Mouse (Mus musculus): ENCODE measurements around the gene Platr17. TPM values are rescaled to one million over a fixed set of nuclear protein-coding genes. Genes with fewer than 3 reads are reported as not detected.
"Not testable (repeated sequence)": the region's sequence is repeated elsewhere in the genome, so short reads cannot be mapped to it uniquely, and the experiment has no call there.

Platr17 gene
- polyA plus RNA-seq, 1 experiment from 2014 or later: 0.55 TPM

DNA sequence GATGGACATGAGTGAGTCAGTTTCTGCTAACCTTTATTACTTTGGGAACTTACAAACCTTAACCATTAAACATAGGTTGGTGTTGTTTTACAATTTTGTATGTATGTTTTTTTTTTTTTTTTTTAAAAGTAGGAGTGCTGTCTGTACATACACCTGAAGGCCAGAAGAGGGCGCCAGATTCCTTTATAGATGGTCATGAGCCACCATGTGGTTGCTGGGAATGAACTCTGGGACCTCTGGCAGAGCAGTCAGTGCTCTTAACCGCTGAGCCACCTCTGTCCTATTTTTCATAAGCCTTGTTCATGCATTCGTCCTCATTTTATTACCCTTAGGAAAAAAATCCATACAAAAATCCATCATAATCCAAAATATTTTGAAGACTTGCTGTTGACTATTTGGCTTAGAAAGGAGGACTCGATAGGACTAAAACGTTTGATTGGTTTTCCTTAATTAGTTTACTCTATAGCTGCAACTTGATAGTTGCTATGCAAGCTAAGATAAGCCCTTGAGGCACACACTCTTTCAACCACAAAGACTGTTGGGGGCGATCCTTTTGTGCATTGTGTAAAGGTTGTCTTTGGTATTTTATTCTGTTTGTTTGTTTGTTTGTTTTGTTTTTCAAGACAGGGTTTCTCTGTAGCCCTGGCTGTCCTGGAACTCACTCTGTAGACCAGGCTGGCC lies 7.7 kb upstream of the Platr17 start:
- no peak overlapping the region for H3K9ac ChIP-seq (replicated peaks; ENCODE audit: low read depth)
- 37% methylated on average over 6 of the region's 6 CpGs for WGBS
- no peaks in the 10 kb centered on the region for H3K36me3 ChIP-seq (ENCODE audit: insufficient read depth, low read length)
- DNase-seq (ENCODE audit: low spot score) (peak; percentile 86), ATAC-seq (0 out of 2 replicates have a peak, but pooled peaks have one; percentile 32)
- TF ChIP-seq EP300 (IDR thresholded peaks at IDR 0.05) (no peak), CTCF (IDR thresholded peaks at IDR 0.05) (peak; percentile 77)
- H3K4me3 ChIP-seq (ENCODE audit: low read depth, low read length): no peak overlapping the region
- H3K27ac ChIP-seq (ENCODE audit: low read length): no peak overlapping the region
- no peaks in the 10 kb centered on the region for H3K4me1 ChIP-seq (ENCODE audit: insufficient read depth, low read depth, low read length)
- H3K9me3 ChIP-seq (ENCODE audit: low read length): no peaks in the 10 kb centered on the region
- no peak overlapping the region for H3K4me2 ChIP-seq (replicated peaks; ENCODE audit: low read depth, low read length)
- H3K27me3 ChIP-seq (replicated peaks; ENCODE audit: insufficient read depth, low read length): no peaks in the 10 kb centered on the region

DNA sequence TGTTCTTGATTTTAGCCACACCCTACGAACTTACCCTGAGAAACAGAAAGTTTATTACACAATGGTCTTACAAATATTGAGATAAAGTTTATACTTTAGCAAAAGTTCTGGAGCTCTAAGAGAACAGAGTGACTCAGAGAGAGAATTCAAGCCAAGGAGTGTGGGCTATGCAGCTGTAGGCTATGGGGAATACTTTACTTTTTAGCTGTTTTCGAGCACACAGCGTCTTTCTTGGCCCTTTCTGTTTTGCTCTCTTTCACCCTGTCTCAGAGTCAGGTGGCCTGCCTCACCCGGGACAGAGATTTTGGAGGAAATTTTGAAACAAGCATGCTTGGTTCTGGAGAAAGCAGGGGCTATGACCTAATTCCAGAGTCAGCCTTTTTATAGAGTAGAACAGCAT lies 6.7 kb upstream of the Platr17 start:
- not testable (repeated sequence) for H3K4me1 ChIP-seq (ENCODE audit: insufficient read depth, low read depth, low read length); H3K27me3 ChIP-seq (replicated peaks; ENCODE audit: insufficient read depth, low read length); ATAC-seq; H3K36me3 ChIP-seq (ENCODE audit: insufficient read depth, low read length); H3K9me3 ChIP-seq (ENCODE audit: low read length); H3K27ac ChIP-seq (ENCODE audit: low read length); H3K4me3 ChIP-seq (ENCODE audit: low read depth, low read length); H3K4me2 ChIP-seq (replicated peaks; ENCODE audit: low read depth, low read length); DNase-seq (ENCODE audit: low spot score); H3K9ac ChIP-seq (replicated peaks; ENCODE audit: low read depth)
- WGBS: 82% methylated on average over 4 of the region's 4 CpGs

GRCm38 (mm10) chr17:33899642-33900041 lies 5.3 kb upstream of the Platr17 start:
- no peak for ATAC-seq
- no peak overlapping the region for H3K4me2 ChIP-seq (replicated peaks; ENCODE audit: low read depth, low read length)
- TF ChIP-seq CTCF (IDR thresholded peaks at IDR 0.05) (no peak), EP300 (IDR thresholded peaks at IDR 0.05) (no peak)
- DNase-seq (ENCODE audit: low spot score): no peak
- no peak overlapping the region for H3K4me3 ChIP-seq (ENCODE audit: low read depth, low read length)
- H3K36me3 ChIP-seq (ENCODE audit: insufficient read depth, low read length): no peaks in the 10 kb centered on the region
- WGBS: 56% methylated on average over 4 of the region's 4 CpGs
- no peaks in the 10 kb centered on the region for H3K27me3 ChIP-seq (replicated peaks; ENCODE audit: insufficient read depth, low read length)
- H3K9me3 ChIP-seq (ENCODE audit: low read length): no peaks in the 10 kb centered on the region
- no peak overlapping the region for H3K27ac ChIP-seq (ENCODE audit: low read length)
- no peaks in the 10 kb centered on the region for H3K4me1 ChIP-seq (ENCODE audit: insufficient read depth, low read depth, low read length)
- no peak overlapping the region for H3K9ac ChIP-seq (replicated peaks; ENCODE audit: low read depth)

GRCm38 (mm10) chr17:33900281-33900988 lies 4.5 kb upstream of the Platr17 start:
- Histone ChIP-seq H3K9me3 (ENCODE audit: low read length) (no peaks in the 10 kb centered on the region), H3K4me3 (ENCODE audit: low read depth, low read length) (no peak overlapping the region), H3K36me3 (ENCODE audit: insufficient read depth, low read length) (no peaks in the 10 kb centered on the region), H3K9ac (replicated peaks; ENCODE audit: low read depth) (no peak overlapping the region), H3K27me3 (replicated peaks; ENCODE audit: insufficient read depth, low read length) (no peaks in the 10 kb centered on the region), H3K27ac (ENCODE audit: low read length) (no peak overlapping the region), H3K4me2 (replicated peaks; ENCODE audit: low read depth, low read length) (no peak overlapping the region), H3K4me1 (ENCODE audit: insufficient read depth, low read depth, low read length) (no peaks in the 10 kb centered on the region)
- ATAC-seq (no peak), DNase-seq (ENCODE audit: low spot score) (no peak)
- TF ChIP-seq CTCF (IDR thresholded peaks at IDR 0.05): no peak
- no peak for TF ChIP-seq EP300 (IDR thresholded peaks at IDR 0.05)
- WGBS: 52% methylated on average over 7 of the region's 7 CpGs

GRCm38 (mm10) chr17:33900989-33901314 lies 4.0 kb upstream of the Platr17 start:
- H3K27me3 ChIP-seq (replicated peaks; ENCODE audit: insufficient read depth, low read length): no peaks in the 10 kb centered on the region
- TF ChIP-seq CTCF (IDR thresholded peaks at IDR 0.05) (no peak), EP300 (IDR thresholded peaks at IDR 0.05) (no peak)
- H3K27ac ChIP-seq (ENCODE audit: low read length): no peak overlapping the region
- no peaks in the 10 kb centered on the region for H3K9me3 ChIP-seq (ENCODE audit: low read length)
- H3K4me1 ChIP-seq (ENCODE audit: insufficient read depth, low read depth, low read length): no peaks in the 10 kb centered on the region
- H3K4me3 ChIP-seq (ENCODE audit: low read depth, low read length): no peak overlapping the region
- no peak for ATAC-seq
- DNase-seq (ENCODE audit: low spot score): no peak
- H3K36me3 ChIP-seq (ENCODE audit: insufficient read depth, low read length): no peaks in the 10 kb centered on the region
- H3K4me2 ChIP-seq (replicated peaks; ENCODE audit: low read depth, low read length): no peak overlapping the region
- H3K9ac ChIP-seq (replicated peaks; ENCODE audit: low read depth): no peak overlapping the region
- 69% methylated on average over 4 of the region's 4 CpGs for WGBS

DNA sequence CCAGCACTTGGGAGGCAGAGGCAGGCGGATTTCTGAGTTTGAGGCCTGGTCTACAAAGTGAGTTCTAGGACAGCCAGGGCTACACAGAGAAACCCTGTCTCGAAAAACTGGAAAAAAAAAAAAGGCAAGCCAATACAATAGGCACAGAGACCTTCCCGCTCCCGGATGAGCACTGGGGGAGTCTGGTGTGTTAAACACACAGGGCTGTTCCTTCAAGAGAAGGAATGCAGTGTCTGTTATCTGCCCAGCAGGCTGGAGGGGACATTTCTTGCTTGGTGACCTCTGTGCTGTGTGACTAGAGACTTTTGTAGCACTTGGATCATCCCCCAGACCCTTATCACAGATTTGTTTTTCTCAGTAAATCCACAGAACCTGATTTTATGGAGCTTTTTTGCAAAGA lies 3.3 kb upstream of the Platr17 start:
- 69% methylated on average over 4 of the region's 4 CpGs for WGBS
- Histone ChIP-seq H3K4me3 (ENCODE audit: low read depth, low read length) (no peak overlapping the region), H3K4me1 (ENCODE audit: insufficient read depth, low read depth, low read length) (no peaks in the 10 kb centered on the region), H3K9ac (replicated peaks; ENCODE audit: low read depth) (no peak overlapping the region), H3K27me3 (replicated peaks; ENCODE audit: insufficient read depth, low read length) (no peaks in the 10 kb centered on the region), H3K9me3 (ENCODE audit: low read length) (no peaks in the 10 kb centered on the region), H3K4me2 (replicated peaks; ENCODE audit: low read depth, low read length) (no peak overlapping the region), H3K27ac (ENCODE audit: low read length) (no peak overlapping the region), H3K36me3 (ENCODE audit: insufficient read depth, low read length) (no peaks in the 10 kb centered on the region)
- ATAC-seq (no peak), DNase-seq (ENCODE audit: low spot score) (no peak)
- TF ChIP-seq CTCF (IDR thresholded peaks at IDR 0.05): no peak
- TF ChIP-seq EP300 (IDR thresholded peaks at IDR 0.05): no peak
